Mouse (Mus musculus): ENCODE measurements around the gene Tmem54.

GRCm38 (mm10) chr4:129125736-129126451, 20.5 kb downstream of the Tmem54 start:
- no peak for TF ChIP-seq CTCF (IDR thresholded peaks at IDR 0.05)
- TF ChIP-seq EP300 (IDR thresholded peaks at IDR 0.05; ENCODE audit: insufficient read depth, low read depth, low read length): no peak
